Mouse (Mus musculus): ENCODE measurements around the gene Ipo8. TPM values are rescaled to one million over a fixed set of nuclear protein-coding genes. Genes with fewer than 3 reads are reported as not detected.

Gene Ipo8
- polyA plus RNA-seq, 1 experiment from 2014 or later: 28.9 TPM

DNA sequence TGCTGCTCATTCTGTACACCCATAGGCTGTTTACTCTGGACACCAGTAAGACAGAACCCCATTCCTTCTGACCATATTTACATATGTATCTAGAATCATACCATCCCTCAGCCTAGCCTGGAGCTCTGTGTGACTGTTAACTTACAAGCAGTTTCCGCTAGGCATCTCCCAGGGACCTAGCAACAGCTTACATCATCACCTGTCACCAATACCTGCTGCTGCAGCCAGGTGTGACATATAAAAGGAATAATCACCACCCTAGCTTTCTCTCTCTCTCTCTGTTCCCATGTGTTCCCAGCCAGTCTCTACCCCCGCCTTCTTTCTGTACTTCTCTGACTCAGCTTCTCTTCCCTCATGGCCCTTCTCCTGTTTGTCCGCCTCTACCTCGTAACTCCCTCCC is 5.1 kb downstream of the Ipo8 start:
- DNase-seq (no peak), ATAC-seq (ENCODE audit: insufficient read depth) (no peak)
- peaks cover 7% of the 10 kb centered on the region; the same call in 1 of the 2 replicates for H3K36me3 ChIP-seq (ENCODE audit: insufficient read depth)
- H3K9ac ChIP-seq: no peak overlapping the region
- WGBS: 85% methylated on average over 4 of the region's 4 CpGs
- H3K27me3 ChIP-seq (ENCODE audit: insufficient read depth, low read length): no peaks in the 10 kb centered on the region
- no peak for TF ChIP-seq CTCF (IDR thresholded peaks at IDR 0.05; ENCODE audit: low read depth)
- H3K4me3 ChIP-seq (ENCODE audit: low read depth, low read length): no peak overlapping the region
- peaks cover 4% of the 10 kb centered on the region; the same call in 1 of the 2 replicates for H3K4me1 ChIP-seq (ENCODE audit: insufficient read depth)
- H3K4me2 ChIP-seq: no peak overlapping the region
- no peaks in the 10 kb centered on the region for H3K9me3 ChIP-seq (ENCODE audit: low read depth, low read length)
- H3K27ac ChIP-seq (ENCODE audit: low read depth): no peak overlapping the region

DNA sequence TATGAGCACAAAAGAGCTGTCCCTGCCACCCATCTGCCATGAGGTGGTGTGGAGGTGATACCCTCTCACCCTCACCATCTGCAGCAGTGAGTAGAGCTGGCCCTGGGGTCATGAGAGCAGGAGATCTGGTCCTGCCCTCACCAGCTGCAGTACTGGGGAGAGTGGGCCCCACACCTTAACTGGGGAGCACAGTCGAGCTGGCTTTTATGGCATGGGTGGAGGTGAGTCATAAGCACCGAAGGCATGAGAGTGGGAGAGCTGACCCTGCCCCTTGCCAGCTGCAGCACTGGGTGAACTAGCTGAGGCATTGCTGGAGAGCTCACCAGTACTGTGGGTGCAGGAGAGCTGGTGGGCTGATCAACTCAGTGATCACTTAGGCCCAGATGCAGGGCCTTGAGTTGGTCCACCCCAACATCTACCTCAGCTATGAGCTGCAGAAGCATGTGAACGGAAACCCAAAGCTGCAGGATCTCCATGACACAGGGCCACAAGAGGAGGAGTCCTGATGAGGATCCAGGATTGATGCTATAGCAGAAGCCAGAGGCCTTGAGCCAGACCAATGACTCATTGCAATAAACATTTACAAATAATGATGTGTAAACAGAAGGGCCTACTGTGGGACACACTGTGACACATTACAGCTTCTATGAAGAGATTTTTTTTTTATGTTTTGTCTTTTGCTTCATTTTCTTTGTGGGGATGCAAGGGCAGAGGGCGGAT is 12.5 kb downstream of the Ipo8 start:
- no peak for TF ChIP-seq CTCF (IDR thresholded peaks at IDR 0.05; ENCODE audit: low read depth)
- no peaks in the 10 kb centered on the region for H3K9me3 ChIP-seq (ENCODE audit: low read depth, low read length)
- H3K27ac ChIP-seq (ENCODE audit: low read depth): no peak overlapping the region
- H3K4me3 ChIP-seq (ENCODE audit: low read depth, low read length): no peak overlapping the region
- DNase-seq: peak; percentile 31
- H3K27me3 ChIP-seq (ENCODE audit: insufficient read depth, low read length): no peaks in the 10 kb centered on the region
- 80% methylated on average over 4 of the region's 4 CpGs for WGBS
- no peaks in the 10 kb centered on the region for H3K4me1 ChIP-seq (ENCODE audit: insufficient read depth)
- peaks cover 44% of the 10 kb centered on the region for H3K36me3 ChIP-seq (ENCODE audit: insufficient read depth)
- ATAC-seq (ENCODE audit: insufficient read depth): peak; percentile 54
- no peak overlapping the region for H3K4me2 ChIP-seq
- H3K9ac ChIP-seq: no peak overlapping the region

DNA sequence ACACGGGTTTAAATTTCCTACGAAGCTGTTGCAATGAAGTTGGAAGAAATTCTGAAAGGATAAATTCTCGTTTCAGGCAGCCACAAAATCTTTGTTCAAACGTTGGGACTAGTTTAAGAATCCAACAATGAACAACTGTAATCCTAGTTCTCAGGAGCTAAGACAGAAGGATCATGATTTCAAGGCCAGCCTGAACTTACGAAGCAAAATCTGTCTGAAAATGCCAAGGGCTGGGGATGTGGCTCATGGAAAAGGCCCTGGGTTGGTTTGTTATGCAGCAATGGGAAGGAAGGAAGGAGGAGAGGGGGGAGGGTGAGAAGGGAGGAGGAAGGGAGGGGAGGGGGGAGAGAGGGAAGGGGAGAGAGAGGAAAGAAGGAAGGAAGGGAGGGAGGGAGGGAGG is 14.5 kb downstream of the Ipo8 start:
- H3K9ac ChIP-seq: no peak overlapping the region
- no peaks in the 10 kb centered on the region for H3K27me3 ChIP-seq (ENCODE audit: insufficient read depth, low read length)
- DNase-seq: no peak
- WGBS: 77% methylated on average over 5 of the region's 5 CpGs
- TF ChIP-seq CTCF (IDR thresholded peaks at IDR 0.05; ENCODE audit: low read depth): no peak
- H3K4me2 ChIP-seq: no peak overlapping the region
- no peak for ATAC-seq (ENCODE audit: insufficient read depth)
- no peak overlapping the region for H3K27ac ChIP-seq (ENCODE audit: low read depth)
- no peaks in the 10 kb centered on the region for H3K9me3 ChIP-seq (ENCODE audit: low read depth, low read length)
- no peaks in the 10 kb centered on the region for H3K4me1 ChIP-seq (ENCODE audit: insufficient read depth)
- peaks cover 52% of the 10 kb centered on the region for H3K36me3 ChIP-seq (ENCODE audit: insufficient read depth)
- H3K4me3 ChIP-seq (ENCODE audit: low read depth, low read length): no peak overlapping the region

GRCm38 (mm10) chr6:148811117-148811516 is 20.1 kb downstream of the Ipo8 start:
- Histone ChIP-seq H3K36me3 (ENCODE audit: insufficient read depth) (peaks cover 43% of the 10 kb centered on the region), H3K27me3 (ENCODE audit: insufficient read depth, low read length) (no peaks in the 10 kb centered on the region), H3K4me1 (ENCODE audit: insufficient read depth) (no peaks in the 10 kb centered on the region), H3K27ac (ENCODE audit: low read depth) (no peak overlapping the region), H3K4me2 (no peak overlapping the region), H3K9ac (no peak overlapping the region), H3K4me3 (ENCODE audit: low read depth, low read length) (no peak overlapping the region), H3K9me3 (ENCODE audit: low read depth, low read length) (no peaks in the 10 kb centered on the region)
- TF ChIP-seq CTCF (IDR thresholded peaks at IDR 0.05; ENCODE audit: low read depth): no peak
- ATAC-seq (ENCODE audit: insufficient read depth) (no peak), DNase-seq (no peak)
- WGBS: 85% methylated on average over 2 of the region's 2 CpGs

DNA sequence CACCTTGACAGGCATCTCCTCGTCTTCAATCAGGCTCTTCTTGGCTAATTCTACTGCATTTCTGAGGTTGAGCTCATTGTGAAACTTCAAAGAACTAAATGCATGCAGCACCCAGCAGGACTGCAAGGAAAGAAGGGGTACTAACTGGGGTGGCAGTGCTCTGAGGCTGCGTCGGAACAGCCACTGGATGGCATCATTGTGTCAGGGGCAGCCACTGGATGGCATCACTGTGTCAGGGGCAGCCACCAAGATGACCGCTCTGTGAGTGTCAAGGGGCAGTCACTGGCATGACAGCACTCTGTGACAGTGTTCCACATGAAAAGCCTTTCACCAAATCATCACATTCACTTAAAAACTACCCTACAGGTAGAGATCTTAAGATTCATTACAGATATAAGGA is 31.5 kb downstream of the Ipo8 start:
- no peak overlapping the region for H3K27ac ChIP-seq (ENCODE audit: low read depth)
- TF ChIP-seq CTCF (IDR thresholded peaks at IDR 0.05; ENCODE audit: low read depth): no peak; the same call in 1 of the 2 replicates
- ATAC-seq (ENCODE audit: insufficient read depth) (no peak), DNase-seq (no peak)
- peaks cover 46% of the 10 kb centered on the region for H3K36me3 ChIP-seq (ENCODE audit: insufficient read depth)
- H3K27me3 ChIP-seq (ENCODE audit: insufficient read depth, low read length): no peaks in the 10 kb centered on the region
- WGBS: 75% methylated on average over 4 of the region's 4 CpGs
- H3K4me3 ChIP-seq (ENCODE audit: low read depth, low read length): no peak overlapping the region
- no peaks in the 10 kb centered on the region for H3K4me1 ChIP-seq (ENCODE audit: insufficient read depth)
- no peak overlapping the region for H3K4me2 ChIP-seq
- no peaks in the 10 kb centered on the region for H3K9me3 ChIP-seq (ENCODE audit: low read depth, low read length)
- no peak overlapping the region for H3K9ac ChIP-seq

DNA sequence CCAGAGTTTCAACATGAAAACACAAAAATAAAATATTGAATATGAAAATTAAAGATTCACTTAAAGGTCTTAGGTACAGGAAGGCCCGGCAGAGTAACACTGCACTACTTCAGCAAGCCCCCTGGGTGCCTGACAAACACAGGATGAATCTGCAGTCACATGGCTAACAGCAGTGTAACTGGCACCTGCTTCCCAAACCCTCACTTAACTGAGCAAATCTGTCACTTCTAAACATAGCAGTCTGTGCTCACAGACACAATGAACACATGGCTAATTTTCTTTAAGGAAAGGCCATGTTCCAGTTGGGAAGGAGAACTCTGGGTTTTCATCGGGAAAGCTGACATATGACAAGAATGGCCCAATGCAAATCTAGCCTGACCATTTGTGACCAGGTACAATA is 36.1 kb downstream of the Ipo8 start:
- no peak for TF ChIP-seq CTCF (IDR thresholded peaks at IDR 0.05; ENCODE audit: low read depth)
- ATAC-seq (ENCODE audit: insufficient read depth) (no peak), DNase-seq (no peak)
- Histone ChIP-seq H3K9me3 (ENCODE audit: low read depth, low read length) (no peaks in the 10 kb centered on the region), H3K9ac (no peak overlapping the region), H3K4me2 (no peak overlapping the region), H3K4me3 (ENCODE audit: low read depth, low read length) (no peak overlapping the region), H3K36me3 (ENCODE audit: insufficient read depth) (peaks cover 35% of the 10 kb centered on the region), H3K4me1 (ENCODE audit: insufficient read depth) (no peaks in the 10 kb centered on the region), H3K27me3 (ENCODE audit: insufficient read depth, low read length) (no peaks in the 10 kb centered on the region), H3K27ac (ENCODE audit: low read depth) (no peak overlapping the region)
- WGBS: 86% methylated on average over 2 of the region's 2 CpGs

- peaks cover 36% of the 10 kb centered on the region for H3K36me3 ChIP-seq (ENCODE audit: insufficient read depth)
- H3K4me2 ChIP-seq: no peak overlapping the region
- H3K27me3 ChIP-seq (ENCODE audit: insufficient read depth, low read length): no peaks in the 10 kb centered on the region
Observed at GRCm38 (mm10) chr6:148789010-148789673, 42.1 kb downstream of the Ipo8 start.

More at GRCm38 (mm10) chr6:148789010-148789673, 42.1 kb downstream of the Ipo8 start:
- 75% methylated on average over 9 of the region's 9 CpGs for WGBS
- Histone ChIP-seq H3K27ac (ENCODE audit: low read depth) (no peak overlapping the region), H3K4me1 (ENCODE audit: insufficient read depth) (no peaks in the 10 kb centered on the region), H3K9me3 (ENCODE audit: low read depth, low read length) (no peaks in the 10 kb centered on the region), H3K4me3 (ENCODE audit: low read depth, low read length) (no peak overlapping the region), H3K9ac (no peak overlapping the region)
- ATAC-seq (ENCODE audit: insufficient read depth): no peak
- TF ChIP-seq CTCF (IDR thresholded peaks at IDR 0.05; ENCODE audit: low read depth): no peak
- DNase-seq: no peak
